Mouse (Mus musculus) kidney, postnatal 14 days (tissue): ENCODE data around the gene Wwtr1.

Experiments
- DNase-seq: peaks from one replicate; pipeline ENCODE4 v3.0.0; 2022; ENCODE audit warnings: mixed read lengths

Wwtr1 gene

GRCm38 (mm10) chr3:57575660-57576055 is at the start of gene Wwtr1:
TSS of gene Wwtr1 (minus strand) at chr3:57575910.
- peak; percentile 97 for DNase-seq

- peak; percentile 39 for DNase-seq
These were observed 44.0 kb upstream of the Wwtr1 start for GRCm38 (mm10) chr3:57619718-57620117.

GRCm38 (mm10) chr3:57615652-57616051 is 39.9 kb upstream of the Wwtr1 start:
- no peak for DNase-seq

GRCm38 (mm10) chr3:57612430-57612997 is 36.8 kb upstream of the Wwtr1 start:
- no peak for DNase-seq

- no peak for DNase-seq
These were observed 36.1 kb upstream of the Wwtr1 start for GRCm38 (mm10) chr3:57611776-57612175.

- no peak for DNase-seq
These were observed 28.9 kb upstream of the Wwtr1 start for GRCm38 (mm10) chr3:57604618-57605015.

- DNase-seq, result no peak
These were observed 28.3 kb upstream of the Wwtr1 start for GRCm38 (mm10) chr3:57603891-57604617.

- DNase-seq, result no peak
These were observed 26.9 kb upstream of the Wwtr1 start for GRCm38 (mm10) chr3:57602610-57603009.

GRCm38 (mm10) chr3:57596566-57596965 is 20.9 kb upstream of the Wwtr1 start:
- no peak for DNase-seq

GRCm38 (mm10) chr3:57595506-57595905 is 19.8 kb upstream of the Wwtr1 start:
- no peak for DNase-seq

GRCm38 (mm10) chr3:57585967-57586366 is 10.3 kb upstream of the Wwtr1 start:
- no peak for DNase-seq

- no peak for DNase-seq
These were observed 7.8 kb upstream of the Wwtr1 start for GRCm38 (mm10) chr3:57583533-57583932.

GRCm38 (mm10) chr3:57580426-57581195 is 4.9 kb upstream of the Wwtr1 start:
- no peak for DNase-seq

- DNase-seq, result peak; percentile 84
These were observed 530 bp upstream of the Wwtr1 start for GRCm38 (mm10) chr3:57576056-57576824.

GRCm38 (mm10) chr3:57574885-57575659 is 638 bp downstream of the Wwtr1 start:
- DNase-seq, result peak; percentile 72

GRCm38 (mm10) chr3:57573898-57574570 is 1.7 kb downstream of the Wwtr1 start:
- peak; percentile 17 for DNase-seq

- DNase-seq, result no peak
These were observed 3.3 kb downstream of the Wwtr1 start for GRCm38 (mm10) chr3:57572331-57572975.

- DNase-seq, result peak; percentile 66
These were observed 9.1 kb downstream of the Wwtr1 start for GRCm38 (mm10) chr3:57566655-57567054.

- DNase-seq, result no peak
These were observed 12.1 kb downstream of the Wwtr1 start for GRCm38 (mm10) chr3:57563627-57564026.

- DNase-seq, result no peak
These were observed 12.7 kb downstream of the Wwtr1 start for GRCm38 (mm10) chr3:57562996-57563506.

- no peak for DNase-seq
These were observed 16.9 kb downstream of the Wwtr1 start for GRCm38 (mm10) chr3:57558761-57559160.
